Mouse (Mus musculus) midbrain, postnatal 0 days (tissue): ENCODE measurements around the gene Fli1. TPM values are rescaled to one million over a fixed set of nuclear protein-coding genes. Genes with fewer than 3 reads are reported as not detected.

Experiments used
- ATAC-seq: fragments of 200-750 bp; cut with Nextera tagmentation; 2 replicates; pipeline ENCODE4 v1.8.0; 2017; ENCODE audit warnings: moderate number of reproducible peaks, mild to moderate bottlenecking, moderate TSS enrichment, moderate library complexity; ENCODE audit not compliant: low FRiP score
- DNase-seq: peaks from one replicate; pipeline ENCODE4 v3.0.0-alpha.2; 2015; ENCODE audit warnings: low spot score
- H3K27ac ChIP-seq: fragments of 300-500 bp; sonication (generic); 2 replicates; pipeline ENCODE4 v1.5.1; 2014; ENCODE audit warnings: low read depth, mild to moderate bottlenecking, low read length, mixed read lengths
- H3K27me3 ChIP-seq: fragments of 300-500 bp; sonication (generic); 2 replicates; pipeline ENCODE4 v1.6.1; 2014; ENCODE audit warnings: low read length, control low read depth, mixed read lengths; ENCODE audit not compliant: insufficient read depth
- H3K36me3 ChIP-seq: fragments of 300-500 bp; sonication (generic); 2 replicates; pipeline ENCODE4 v1.6.1; 2014; ENCODE audit warnings: low read length, control low read depth, mixed read lengths; ENCODE audit not compliant: insufficient read depth
- H3K4me1 ChIP-seq: fragments of 300-500 bp; sonication (generic); 2 replicates; pipeline ENCODE4 v1.6.1; 2014; ENCODE audit warnings: mild to moderate bottlenecking, control low read depth, antibody characterized with exemption, low read length, mixed read lengths; ENCODE audit not compliant: insufficient read depth
- H3K4me2 ChIP-seq: fragments of 300-500 bp; sonication (generic); 2 replicates; pipeline ENCODE4 v1.6.1; 2014; ENCODE audit warnings: low read depth, mild to moderate bottlenecking, low read length, mixed read lengths; ENCODE audit not compliant: poor library complexity, severe bottlenecking
- H3K4me3 ChIP-seq: fragments of 300-500 bp; sonication (generic); 2 replicates; pipeline ENCODE4 v1.5.1; 2014; ENCODE audit warnings: low read depth, mild to moderate bottlenecking, low read length, moderate library complexity
- H3K9ac ChIP-seq: fragments of 300-500 bp; sonication (generic); replicated peaks from 2 replicates; pipeline ENCODE4 v1.6.1; 2014; ENCODE audit warnings: mild to moderate bottlenecking, low read length, moderate library complexity, mixed read lengths; ENCODE audit not compliant: poor library complexity, severe bottlenecking
- H3K9me3 ChIP-seq: fragments of 300-500 bp; sonication (generic); 2 replicates; pipeline ENCODE4 v1.6.1; 2016; ENCODE audit warnings: low read length, control low read depth
- CTCF ChIP-seq: IDR thresholded peaks from 2 replicates; pipeline ENCODE4 v1.5.1; 2016; ENCODE audit warnings: antibody characterized with exemption, mild to moderate bottlenecking
- WGBS: fragments of 180-500 bp; shearing (Covaris S2); extraction: QIAGEN DNeasy Blood & Tissue Kit; methylation state at CpG from one replicate; pipeline ENCODE4 v1.1.7; 2014; 5-methylcytosine and 5-hydroxymethylcytosine counted together
- polyA plus RNA-seq: library from polyadenylated mRNA; unstranded; fragments of >200 nt; fragmentation: Nextera tagmentation; extraction: Ambion mirVana; gene quantifications from 2 replicates; pipeline ENCODE4 v1.2.1, GENCODE M21; 2015
- total RNA-seq: library from RNA; depleted of rRNA; stranded (reverse); fragments of >200 nt; gene quantifications from 2 replicates; pipeline ENCODE4 v1.2.3, GENCODE M21; 2014

Gene Fli1
- total and polyA plus RNA-seq, 2 experiments from 2014 or later, result 5.9 to 8.4 TPM

DNA sequence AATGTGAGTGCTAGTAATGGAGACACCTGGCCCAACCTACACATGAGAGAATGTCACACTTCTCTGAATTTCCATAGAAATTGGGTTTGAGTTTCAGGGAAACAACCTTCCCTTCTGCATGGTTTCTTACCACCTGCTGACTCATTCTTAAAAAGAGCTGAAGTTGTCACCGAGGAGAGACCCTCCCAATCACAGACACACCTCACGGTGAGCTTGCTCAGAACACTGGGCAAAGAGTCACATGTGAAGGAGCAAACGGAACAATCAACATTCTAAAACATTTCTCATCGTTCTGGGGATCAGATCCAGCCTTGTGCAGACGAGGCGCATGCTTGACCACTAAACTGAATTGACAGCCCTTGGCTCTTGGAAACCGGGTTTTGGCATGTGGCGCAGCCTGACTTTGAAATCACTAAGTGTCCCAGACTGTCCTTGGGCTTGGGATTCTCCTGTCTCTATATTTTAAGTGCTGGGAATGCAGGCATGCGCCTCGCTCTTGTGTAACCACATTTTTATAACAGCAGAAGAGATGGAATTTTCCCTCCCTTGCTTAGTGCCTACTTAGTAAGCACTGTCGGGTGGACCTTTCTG lies 8.5 kb downstream of the Fli1 start:
- Histone ChIP-seq H3K4me3 (no peak overlapping the region), H3K27ac (no peak overlapping the region), H3K4me2 (no peak overlapping the region), H3K9ac (no peak overlapping the region), H3K36me3 (no peaks in the 10 kb centered on the region), H3K9me3 (no peaks in the 10 kb centered on the region), H3K27me3 (peaks cover 5% of the 10 kb centered on the region; the same call in 1 of the 2 replicates), H3K4me1 (no peaks in the 10 kb centered on the region)
- TF ChIP-seq CTCF, result no peak
- no peak for DNase-seq
- WGBS, result 83% methylated on average over 11 of the region's 11 CpGs
- ATAC-seq, result no peak

DNA sequence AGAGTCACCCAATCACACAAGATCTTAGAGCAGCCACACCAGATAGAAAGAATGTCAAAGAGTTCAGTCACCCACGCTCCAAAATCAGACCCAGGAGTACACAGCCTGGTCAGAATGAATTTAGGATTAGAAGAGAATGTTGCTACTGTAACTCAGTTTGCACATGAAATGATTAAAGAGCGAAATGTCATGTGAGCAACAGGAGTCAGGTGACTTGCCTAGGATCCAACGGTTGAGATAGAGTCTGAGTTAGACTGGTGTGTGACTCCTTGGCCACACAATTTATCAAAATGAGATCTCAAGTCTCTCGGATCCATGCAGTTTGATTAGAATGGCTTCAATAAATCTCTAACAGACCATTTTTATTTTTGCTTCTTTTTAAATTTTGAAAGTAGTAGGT lies 11.1 kb downstream of the Fli1 start:
- DNase-seq, result no peak
- 88% methylated on average over 4 of the region's 4 CpGs for WGBS
- no peak overlapping the region for H3K4me2 ChIP-seq
- H3K4me3 ChIP-seq, result no peak overlapping the region
- no peak for ATAC-seq
- H3K9ac ChIP-seq, result no peak overlapping the region
- no peak overlapping the region for H3K27ac ChIP-seq
- no peaks in the 10 kb centered on the region for H3K4me1 ChIP-seq
- no peak for TF ChIP-seq CTCF
- no peaks in the 10 kb centered on the region for H3K9me3 ChIP-seq
- H3K27me3 ChIP-seq, result no peaks in the 10 kb centered on the region
- H3K36me3 ChIP-seq, result no peaks in the 10 kb centered on the region

DNA sequence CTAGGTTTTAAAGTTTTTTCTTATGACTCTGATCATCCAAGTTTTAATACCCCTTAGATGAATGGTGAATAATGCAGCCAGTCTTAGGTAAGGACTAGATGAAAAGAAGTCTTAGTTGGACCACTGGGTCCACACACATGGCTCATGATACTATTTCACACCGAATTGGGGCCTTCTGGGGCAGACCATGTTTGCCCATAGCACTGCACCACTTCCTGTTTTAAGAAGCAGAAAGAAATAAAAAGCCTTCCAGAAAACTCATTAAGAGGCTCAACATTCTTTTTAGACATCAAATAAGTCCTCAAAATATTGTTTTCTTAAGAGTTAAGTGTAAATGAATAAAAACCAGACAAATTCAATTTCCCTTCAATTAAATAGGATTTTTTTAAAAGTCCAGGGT lies 11.7 kb downstream of the Fli1 start:
- no peaks in the 10 kb centered on the region for H3K9me3 ChIP-seq

DNA sequence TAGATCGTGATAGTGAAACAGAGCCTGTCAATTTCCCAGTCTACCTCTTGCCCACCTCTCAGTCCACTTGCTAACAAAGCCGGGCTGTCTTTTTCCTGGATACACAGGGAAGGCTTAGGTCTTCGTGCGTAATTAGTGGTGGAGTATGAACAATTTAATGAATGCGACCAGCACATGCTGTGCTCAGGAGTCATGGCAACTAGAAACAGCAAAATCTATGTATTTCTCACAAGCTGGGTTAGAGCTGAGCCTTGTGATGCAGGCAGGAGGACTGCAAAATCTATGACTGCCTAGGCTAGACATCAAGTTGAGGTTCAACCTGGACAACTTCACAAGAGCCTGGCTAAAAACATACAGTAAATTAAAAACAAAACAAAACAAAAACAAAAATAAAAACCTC lies 12.5 kb downstream of the Fli1 start:
- TF ChIP-seq CTCF, result no peak
- H3K9me3 ChIP-seq, result no peaks in the 10 kb centered on the region
- no peak overlapping the region for H3K9ac ChIP-seq
- no peak overlapping the region for H3K4me3 ChIP-seq
- H3K4me1 ChIP-seq, result no peaks in the 10 kb centered on the region
- WGBS, result 52% methylated on average over 5 of the region's 5 CpGs
- ATAC-seq, result no peak
- no peak overlapping the region for H3K4me2 ChIP-seq
- H3K27ac ChIP-seq, result no peak overlapping the region
- DNase-seq, result peak; percentile 3
- H3K36me3 ChIP-seq, result no peaks in the 10 kb centered on the region
- no peaks in the 10 kb centered on the region for H3K27me3 ChIP-seq

More for the DNA sequence above, 11.7 kb downstream of the Fli1 start:
- DNase-seq (no peak), ATAC-seq (no peak)
- Histone ChIP-seq H3K27me3 (no peaks in the 10 kb centered on the region), H3K9ac (no peak overlapping the region), H3K27ac (no peak overlapping the region), H3K4me1 (no peaks in the 10 kb centered on the region), H3K4me2 (no peak overlapping the region), H3K36me3 (no peaks in the 10 kb centered on the region), H3K4me3 (no peak overlapping the region)
- no peak for TF ChIP-seq CTCF
- 74% methylated on average over 1 of the region's 1 CpGs for WGBS

DNA sequence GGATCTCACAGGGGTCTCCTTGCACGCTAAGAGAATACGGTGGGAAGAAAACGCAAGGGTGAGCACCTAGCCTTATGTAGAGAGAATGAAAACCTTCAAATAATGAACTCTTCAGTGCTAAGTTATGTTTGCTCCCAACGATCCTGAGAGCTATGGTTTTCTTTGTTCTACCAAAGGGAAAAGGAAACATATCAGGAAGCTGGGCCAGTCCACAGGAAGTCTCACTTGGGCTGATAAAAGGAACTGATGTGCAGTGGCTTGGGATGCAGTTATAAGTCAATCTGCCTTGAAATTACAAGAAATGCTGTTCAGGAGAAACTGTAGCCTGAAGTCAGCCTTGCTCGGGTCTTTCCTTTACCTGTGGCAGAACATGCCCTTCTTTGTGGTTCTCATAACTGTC lies 13.1 kb downstream of the Fli1 start:
- H3K4me1 ChIP-seq, result no peaks in the 10 kb centered on the region
- no peak for ATAC-seq
- H3K36me3 ChIP-seq, result no peaks in the 10 kb centered on the region
- H3K9me3 ChIP-seq, result no peaks in the 10 kb centered on the region
- no peak overlapping the region for H3K9ac ChIP-seq
- no peak for DNase-seq
- no peaks in the 10 kb centered on the region for H3K27me3 ChIP-seq
- TF ChIP-seq CTCF, result no peak
- no peak overlapping the region for H3K4me3 ChIP-seq
- no peak overlapping the region for H3K27ac ChIP-seq
- WGBS, result 91% methylated on average over 5 of the region's 5 CpGs
- H3K4me2 ChIP-seq, result no peak overlapping the region

DNA sequence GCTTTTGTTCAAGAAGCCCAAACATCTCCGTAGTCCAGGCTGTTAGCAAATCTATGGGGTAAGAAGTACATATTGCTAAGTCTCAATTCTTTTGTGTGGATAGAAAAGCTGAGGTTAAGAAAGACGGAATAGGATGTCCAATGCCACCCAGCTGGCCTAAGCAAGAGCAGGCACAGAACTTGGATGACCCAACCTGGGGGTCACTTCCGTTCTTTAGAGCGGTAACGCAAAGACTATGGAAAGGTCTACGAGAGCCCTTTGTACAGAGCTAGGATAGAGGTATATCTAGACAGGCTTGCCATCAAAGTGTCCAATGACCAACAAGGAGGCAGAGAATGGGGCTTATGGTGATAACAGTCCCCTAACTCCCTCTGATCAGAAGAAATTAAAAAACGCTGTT lies 15.3 kb downstream of the Fli1 start:
- TF ChIP-seq CTCF, result no peak
- Histone ChIP-seq H3K9ac (no peak overlapping the region), H3K4me1 (no peaks in the 10 kb centered on the region), H3K27ac (no peak overlapping the region), H3K4me2 (no peak overlapping the region), H3K9me3 (no peaks in the 10 kb centered on the region), H3K4me3 (no peak overlapping the region), H3K27me3 (no peaks in the 10 kb centered on the region), H3K36me3 (no peaks in the 10 kb centered on the region)
- 92% methylated on average over 7 of the region's 7 CpGs for WGBS
- ATAC-seq, result no peak
- no peak for DNase-seq
